ENCODE assay signal across 25 mouse cellular contexts in the genomic region with DNA sequence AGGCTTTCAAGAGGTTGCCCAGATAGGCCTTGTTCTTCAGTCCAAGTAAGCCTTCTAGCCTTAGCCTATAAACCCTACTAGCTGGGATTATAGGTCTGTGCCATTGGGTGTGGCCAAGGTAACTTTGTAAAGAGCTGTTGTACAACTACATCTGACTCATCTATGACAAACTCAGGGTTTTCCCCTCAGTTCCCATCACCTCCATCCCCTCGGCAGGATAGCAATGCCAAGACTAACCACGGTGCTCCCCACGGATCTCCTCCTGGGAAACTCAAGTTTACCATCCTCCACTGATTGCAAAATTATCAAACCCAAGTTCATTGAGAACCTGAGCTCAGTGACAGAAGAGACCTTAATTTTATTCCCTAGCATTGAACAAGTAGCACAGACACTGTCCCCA. TPM values are rescaled to one million over a fixed set of nuclear protein-coding genes. Genes with fewer than 3 reads are reported as not detected.
DNase-seq lines count a peak whose midpoint lies in the region; ATAC-seq and TF ChIP-seq lines count a peak whose summit lies in the region.
"Had no signal": no experiment of that assay in that cellular context is flagged by ENCODE, and none has a peak within 500 bp of the region (broad histone marks: within the 10 kb centered on the region; RNA-seq: fewer than 3 reads in every experiment).

No protein-coding gene starts in this region.

- H3K36me3 ChIP-seq in CH12.LX (replicated peaks in 1 of 2; ENCODE audit: control insufficient read depth in 1 of 2, insufficient read depth in 1 of 2, low read length in 1 of 2) = peaks cover 54 to 88% of the 10 kb centered on the region in 2 experiments
- H3K36me3 ChIP-seq in kidney, embryonic 15.5 days = peaks cover 90% of the 10 kb centered on the region

- TF ChIP-seq RAD21 in CH12.LX (IDR thresholded peaks at IDR 0.05; ENCODE audit: low read depth, low read length) = no peak

- H3K79me2 ChIP-seq in CH12.LX (replicated peaks; ENCODE audit: control insufficient read depth, extremely low read depth, insufficient read depth, poor library complexity, severe bottlenecking) = no peaks in the 10 kb centered on the region

- H3K27me3 ChIP-seq in CH12.LX (replicated peaks) = no peaks in the 10 kb centered on the region
- H3K27me3 ChIP-seq in kidney, embryonic 15.5 days = no peaks in the 10 kb centered on the region
- H3K27me3 ChIP-seq: embryonic facial prominence, embryonic 13.5 days; embryonic facial prominence, embryonic 15.5 days; forebrain, embryonic 12.5 days; Patski had no signal

- ATAC-seq in kidney, embryonic 15.5 days (replicated peaks; ENCODE audit: low FRiP score) = no peak
- ATAC-seq: activated CD4-positive, CD25-positive, alpha-beta regulatory T cell, adult 4 months; CD4-positive, CD25-positive, alpha-beta regulatory T cell, adult 4 months; forebrain, embryonic 14.5 days; forebrain, embryonic 16.5 days; Patski had no signal

- H3K9ac ChIP-seq in CH12.LX (ENCODE audit: insufficient read depth, low read depth) = no peak overlapping the region
- H3K9ac ChIP-seq in kidney, embryonic 15.5 days = no peak overlapping the region
- H3K9ac ChIP-seq: embryonic facial prominence, embryonic 13.5 days; embryonic facial prominence, embryonic 15.5 days; forebrain, embryonic 12.5 days had no signal

- 0 out of 2 replicates have a peak, but pooled peaks have one; percentile 13 for TF ChIP-seq EP300 in CH12.LX (IDR thresholded peaks at IDR 0.05; ENCODE audit: low read length)

- H3K4me3 ChIP-seq in layer of hippocampus, adult 2 months = no peak overlapping the region
- no peak overlapping the region for H3K4me3 ChIP-seq in CH12.LX (replicated peaks in 1 of 3; ENCODE audit: low read depth in 2 of 3, low read length in 2 of 3, poor library complexity in 1 of 3)
- no peak overlapping the region for H3K4me3 ChIP-seq in kidney, embryonic 15.5 days (replicated peaks)
- H3K4me3 ChIP-seq: embryonic facial prominence, embryonic 13.5 days; embryonic facial prominence, embryonic 15.5 days; erythroblast, embryonic 14.5 days; forebrain, embryonic 10.5 days; forebrain, embryonic 12.5 days had no signal

- no peak for DNase-seq in layer of hippocampus, adult 2 months (ENCODE audit: low spot score in 2 of 2)
- no peak for DNase-seq in layer of hippocampus, adult 8-10 months (ENCODE audit: low spot score in 2 of 2)
- DNase-seq in 3T3-L1 (ENCODE audit: low read depth, low spot score) (peak; percentile 79), CH12.LX (ENCODE audit: extremely low read depth) (no peak)
- no peak for DNase-seq in cerebellum, adult 11 months
- no peak for DNase-seq in embryo, embryonic 10 days (ENCODE audit: low spot score)
- DNase-seq: adrenal gland, adult 8-10 months; adrenal gland, postnatal 14 days; adrenal gland, postnatal 36 days; cerebellum, adult 18-20 months; cerebellum, adult 8-10 months; cerebellum, adult 9-11 months; cerebellum, postnatal 25 days; embryo, embryonic 11 days had no signal

- dilution Hi-C loops in CH12.LX (cut with MboI; ENCODE audit: extremely low pct_ligation_motif_present, extremely low pct_unique_long_range_greater_than_20kb, low sequenced_read_pairs) = no loop called here

- H3K4me2 ChIP-seq in CH12.LX (ENCODE audit: insufficient read depth, low read depth, poor library complexity, severe bottlenecking) = no peak overlapping the region
- H3K4me2 ChIP-seq in kidney, embryonic 15.5 days = no peak overlapping the region
- H3K4me2 ChIP-seq: embryonic facial prominence, embryonic 13.5 days; embryonic facial prominence, embryonic 15.5 days; forebrain, embryonic 12.5 days had no signal

- in situ Hi-C loops in CH12.LX (cut with MboI; ENCODE audit: low pct_ligation_motif_present, low pct_unique_long_range_greater_than_20kb, low sequenced_read_pairs) = no loop called here

- H3K4me1 ChIP-seq in CH12.LX (ENCODE audit: control insufficient read depth in 1 of 2, insufficient read depth in 2 of 2) = peaks cover 0 to 17% of the 10 kb centered on the region in 2 experiments; a peak in 1 of 4 replicates
- H3K4me1 ChIP-seq in kidney, embryonic 15.5 days = no peaks in the 10 kb centered on the region
- H3K4me1 ChIP-seq: embryonic facial prominence, embryonic 13.5 days; embryonic facial prominence, embryonic 15.5 days; forebrain, embryonic 10.5 days; forebrain, embryonic 12.5 days had no signal

- TF ChIP-seq CTCF in layer of hippocampus, adult 2 months (conservative IDR thresholded peaks at IDR 0.05) = no peak
- TF ChIP-seq CTCF in CH12.LX (conservative IDR thresholded peaks at IDR 0.05 in 1 of 2, IDR thresholded peaks at IDR 0.05 in 1 of 2; ENCODE audit: low read depth in 2 of 2, low read length in 2 of 2) = no peak

- peak overlapping the region; percentile 55; the same call in 1 of the 2 replicates for H3K27ac ChIP-seq in layer of hippocampus, adult 2 months
- no peak overlapping the region for H3K27ac ChIP-seq in CH12.LX (ENCODE audit: insufficient read depth, low read depth)
- H3K27ac ChIP-seq in kidney, embryonic 15.5 days = no peak overlapping the region
- H3K27ac ChIP-seq: embryonic facial prominence, embryonic 13.5 days; embryonic facial prominence, embryonic 15.5 days; forebrain, embryonic 10.5 days; forebrain, embryonic 12.5 days had no signal

- TF ChIP-seq POLR2A in CH12.LX (IDR thresholded peaks at IDR 0.05; ENCODE audit: low read depth, low read length) = no peak

- WGBS in kidney, embryonic 15.5 days = 88% methylated on average over 3 of the region's 3 CpGs

- no peaks in the 10 kb centered on the region for H3K9me3 ChIP-seq in CH12.LX (replicated peaks; ENCODE audit: low read length)
- H3K9me3 ChIP-seq in kidney, embryonic 15.5 days (replicated peaks) = no peaks in the 10 kb centered on the region
- H3K9me3 ChIP-seq: embryonic facial prominence, embryonic 13.5 days; embryonic facial prominence, embryonic 15.5 days; forebrain, embryonic 10.5 days; forebrain, embryonic 12.5 days had no signal

TF ChIP-seq in CH12.LX, 34 proteins besides CTCF, POLR2A, EP300 and RAD21:
- no peak for TF ChIP-seq ETS1 (conservative IDR thresholded peaks at IDR 0.05; ENCODE audit: low read depth, low read length)
- no peak for TF ChIP-seq USF2 (conservative IDR thresholded peaks at IDR 0.05; ENCODE audit: low read depth, low read length)
- TF ChIP-seq HCFC1 (IDR thresholded peaks at IDR 0.05; ENCODE audit: low read depth, low read length) = no peak
- no peak for TF ChIP-seq MEF2A (IDR thresholded peaks at IDR 0.05; ENCODE audit: borderline replicate concordance, low read depth, low read length)
- no peak for TF ChIP-seq ZMIZ1 (IDR thresholded peaks at IDR 0.05; ENCODE audit: low read depth, low read length)
- no peak for TF ChIP-seq USF1 (IDR thresholded peaks at IDR 0.05; ENCODE audit: low read depth, low read length)
- TF ChIP-seq BHLHE40 (IDR thresholded peaks at IDR 0.05; ENCODE audit: low read depth, low read length) = no peak
- TF ChIP-seq UBTF (IDR thresholded peaks at IDR 0.05; ENCODE audit: low read depth, low read length) = no peak
- no peak for TF ChIP-seq ELF1 (IDR thresholded peaks at IDR 0.05; ENCODE audit: low read depth, low read length)

RNA-seq across cellular contexts. Expression of gene Mrm3, which starts 7.4 kb away (rescaled TPM):
- 10 to 100 TPM; 15.7 to 18.3 TPM for total RNA-seq in layer of hippocampus, adult 2 months (2021)
- 10 to 100 TPM; 16.8 to 19.3 (median 17.5) TPM for total RNA-seq in layer of hippocampus, adult 8-10 months (2022)
- total RNA-seq in CH12.LX (2012; rRNA removed) (40.2 and 52.0 TPM in 2 replicates), CH12.LX (2014; rRNA removed) (35.1 and 40.6 TPM in 2 replicates)
- polyA plus RNA-seq in CH12.LX (2012; ENCODE audit: insufficient read length, low read depth) = 41.2 and 41.6 TPM in 2 replicates
- 25.7 and 26.3 TPM in 2 replicates for polyA plus RNA-seq in kidney, embryonic 15.5 days (2015; fragmentation: Nextera tagmentation; extraction: Ambion mirVana)

RNA-seq across cellular contexts. Expression of gene Glod4, which starts 7.4 kb away (rescaled TPM):
- total RNA-seq in layer of hippocampus, adult 2 months (2021) = 10 to 100 TPM; 49.9 to 56.2 TPM
- 10 to 100 TPM; 55.8 to 59.8 (median 58.0) TPM for total RNA-seq in layer of hippocampus, adult 8-10 months (2022)
- 189 and 190 TPM in 2 replicates for total RNA-seq in CH12.LX (2012; rRNA removed)
- 161 and 186 TPM in 2 replicates for total RNA-seq in CH12.LX (2014; rRNA removed)
- polyA plus RNA-seq in CH12.LX (2012; ENCODE audit: insufficient read length, low read depth) = 121 and 158 TPM in 2 replicates
- 141 and 144 TPM in 2 replicates for polyA plus RNA-seq in kidney, embryonic 15.5 days (2015; fragmentation: Nextera tagmentation; extraction: Ambion mirVana)

RNA-seq across cellular contexts. Expression of gene Gemin4, which starts 18.7 kb away (rescaled TPM):
- total RNA-seq in layer of hippocampus, adult 2 months (2021) = 1 to 10 TPM; 4.9 to 5.6 TPM
- 10 to 100 TPM in 2 of 4 experiments, 1 to 10 TPM in 2; 9.5 to 13.7 (median 10.9) TPM for total RNA-seq in layer of hippocampus, adult 8-10 months (2022)
- 41.3 and 57.2 TPM in 2 replicates for total RNA-seq in CH12.LX (2012; rRNA removed)
- 44.4 and 51.6 TPM in 2 replicates for total RNA-seq in CH12.LX (2014; rRNA removed)
- 34.2 and 46.5 TPM in 2 replicates for polyA plus RNA-seq in CH12.LX (2012; ENCODE audit: insufficient read length, low read depth)
- 28.3 and 37.7 TPM in 2 replicates for polyA plus RNA-seq in kidney, embryonic 15.5 days (2015; fragmentation: Nextera tagmentation; extraction: Ambion mirVana)

RNA-seq across cellular contexts. Expression of gene Dbil5, which starts 18.7 kb away (rescaled TPM):
- total RNA-seq in layer of hippocampus, adult 2 months (2021) = 1 to 10 TPM in 1 of 2 experiments, under 1 TPM in 1; 0.91 to 1.6 TPM
- 1 to 10 TPM in 2 of 4 experiments, under 1 TPM in 2; 0.64 to 1.2 (median 0.96) TPM for total RNA-seq in layer of hippocampus, adult 8-10 months (2022)
- 0.97 and 1.6 TPM in 2 replicates for total RNA-seq in CH12.LX (2012; rRNA removed)
- total RNA-seq in CH12.LX (2014; rRNA removed) = 1.3 and 1.4 TPM in 2 replicates
- 1.5 TPM in 1 of 2 replicates, not detected in the other for polyA plus RNA-seq in CH12.LX (2012; ENCODE audit: insufficient read length, low read depth)
- polyA plus RNA-seq in kidney, embryonic 15.5 days (2015; fragmentation: Nextera tagmentation; extraction: Ambion mirVana) = 0.97 and 1.5 TPM in 2 replicates
- total RNA-seq: adrenal gland, postnatal 36 days had no signal
- polyA plus RNA-seq: activated CD4-positive, CD25-positive, alpha-beta regulatory T cell, adult 4 months; erythroblast, embryonic 14.5 days; forebrain, embryonic 14.5 days; forebrain, embryonic 16.5 days had no signal

RNA-seq across cellular contexts. Expression of gene Fam57a, which starts 56.7 kb away (rescaled TPM):
- total RNA-seq in layer of hippocampus, adult 2 months (2021) = 10 to 100 TPM; 17.7 to 20.9 TPM
- total RNA-seq in layer of hippocampus, adult 8-10 months (2022) = 10 to 100 TPM; 17.9 to 22.0 (median 19.9) TPM
- total RNA-seq in CH12.LX (2012; rRNA removed) (10.2 and 12.3 TPM in 2 replicates), CH12.LX (2014; rRNA removed) (5.8 and 7.0 TPM in 2 replicates)
- polyA plus RNA-seq in CH12.LX (2012; ENCODE audit: insufficient read length, low read depth) = 3.4 and 3.9 TPM in 2 replicates
- 27.0 and 29.0 TPM in 2 replicates for polyA plus RNA-seq in kidney, embryonic 15.5 days (2015; fragmentation: Nextera tagmentation; extraction: Ambion mirVana)
- polyA plus RNA-seq: erythroblast, embryonic 14.5 days had no signal
